Mouse (Mus musculus): ENCODE measurements at regions not wholly inside any gene's neighbourhood (a gene's known extent, or its start where the extent isn't known, plus 50 kb on each side); places are given as distances from the start of the nearest gene placed in this dataset.

- TF ChIP-seq CTCF (IDR thresholded peaks at IDR 0.05; ENCODE audit: low read depth) (no peak), EP300 (IDR thresholded peaks at IDR 0.05; ENCODE audit: low read depth) (no peak)
Observed at GRCm38 (mm10) chr7:67440806-67441205, 68.1 kb upstream of the Mef2a start.

Data from heart, postnatal 0 days (tissue).